Mouse (Mus musculus): ENCODE data around the gene Arid5b.

DNA sequence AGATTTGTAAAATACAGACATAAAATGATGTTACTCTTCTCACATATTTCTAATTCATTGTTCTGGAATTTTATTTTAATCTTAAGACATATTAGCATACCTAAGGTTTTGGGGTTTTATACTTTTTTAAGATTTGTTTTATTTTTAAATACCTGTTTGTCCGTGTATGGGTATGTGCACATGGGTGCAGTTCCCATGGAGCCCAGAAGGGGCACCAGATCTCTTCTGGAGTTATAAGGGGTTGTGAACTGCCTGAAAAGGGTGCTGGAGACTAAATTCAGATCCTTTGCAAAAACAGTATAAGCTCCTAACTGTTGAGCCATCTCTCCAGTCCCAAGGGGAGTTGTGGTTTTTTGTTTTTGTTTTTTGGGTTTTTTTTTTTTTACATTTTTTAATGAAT, 220.2 kb downstream of the Arid5b start:
- TF ChIP-seq CTCF (conservative IDR thresholded peaks at IDR 0.05; ENCODE audit: low read length) (peak; percentile 52), POU5F1 (IDR thresholded peaks at IDR 0.05; ENCODE audit: borderline replicate concordance, low read length) (no peak), NANOG (IDR thresholded peaks at IDR 0.05; ENCODE audit: borderline replicate concordance, low read length) (no peak)

Data from E14TG2a.4 (cell line).